Mouse (Mus musculus): Measurements from ENCODE around the gene Zfp758. TPM values are rescaled to one million over a fixed set of nuclear protein-coding genes. Genes with fewer than 3 reads are reported as not detected.

The Zfp758 gene
- polyA plus RNA-seq, 1 experiment from 2014 or later = 8.6 TPM

DNA sequence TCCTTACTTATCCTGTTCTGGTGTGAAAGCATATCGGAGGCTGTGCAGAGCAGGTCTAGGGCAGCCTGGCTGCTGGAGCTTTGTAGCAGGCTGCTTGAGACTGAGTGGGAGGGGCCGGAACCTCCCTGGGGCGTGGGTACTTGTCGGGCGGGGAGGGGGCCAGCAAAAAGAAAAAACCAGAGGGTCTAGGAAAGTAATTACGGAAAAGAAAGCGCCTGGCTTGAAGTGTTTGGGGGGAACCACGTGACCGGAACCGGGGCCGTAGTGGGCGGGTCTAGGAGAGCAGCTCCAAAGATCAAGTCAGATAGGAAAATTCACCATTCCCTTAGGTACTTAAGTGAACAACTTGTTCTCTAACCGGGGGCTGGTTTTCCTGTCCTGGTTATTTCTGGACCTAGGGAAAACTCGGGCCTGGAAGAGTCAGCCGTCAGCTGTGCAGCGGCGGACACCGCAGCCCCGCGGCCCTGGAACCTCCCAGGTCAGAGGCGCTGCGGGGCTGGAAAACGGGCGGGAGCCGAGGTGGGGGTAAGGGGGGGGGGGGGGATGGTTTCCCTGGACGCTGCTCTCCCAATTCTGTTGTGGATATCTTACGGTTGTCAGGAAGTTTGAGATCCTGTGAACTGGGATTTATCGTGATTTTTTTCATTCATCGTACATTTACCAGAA, 62.8 kb downstream of the Zfp758 start, which contains the start of gene Zfp946:
Zfp946 (plus strand) TSS at position 271 of the 666 bp plus-strand sequence.
- peaks cover 15% of the 10 kb centered on the region for H3K4me1 ChIP-seq (ENCODE audit: control insufficient read depth, insufficient read depth, low read depth, low read length)
- H3K9me3 ChIP-seq (ENCODE audit: control insufficient read depth, low read length) = no peaks in the 10 kb centered on the region
- H3K27me3 ChIP-seq (replicated peaks; ENCODE audit: control insufficient read depth, insufficient read depth, low read length) = no peaks in the 10 kb centered on the region
- H3K36me3 ChIP-seq (ENCODE audit: control insufficient read depth, insufficient read depth, low read length) = no peaks in the 10 kb centered on the region
- under 1% methylated on average over 29 of the region's 29 CpGs for WGBS
- H3K27ac ChIP-seq (ENCODE audit: low read depth, low read length) = peak within 1 kb of the TSS; percentile 76
- H3K4me2 ChIP-seq (ENCODE audit: low read length) = peak within 1 kb of the TSS; percentile 79
- peak within 1 kb of the TSS; percentile 80 for H3K9ac ChIP-seq (ENCODE audit: low read depth, low read length)
- peak within 1 kb of the TSS; percentile 60 for H3K4me3 ChIP-seq (ENCODE audit: low read length)
- peak; percentile 97 for ATAC-seq

DNA sequence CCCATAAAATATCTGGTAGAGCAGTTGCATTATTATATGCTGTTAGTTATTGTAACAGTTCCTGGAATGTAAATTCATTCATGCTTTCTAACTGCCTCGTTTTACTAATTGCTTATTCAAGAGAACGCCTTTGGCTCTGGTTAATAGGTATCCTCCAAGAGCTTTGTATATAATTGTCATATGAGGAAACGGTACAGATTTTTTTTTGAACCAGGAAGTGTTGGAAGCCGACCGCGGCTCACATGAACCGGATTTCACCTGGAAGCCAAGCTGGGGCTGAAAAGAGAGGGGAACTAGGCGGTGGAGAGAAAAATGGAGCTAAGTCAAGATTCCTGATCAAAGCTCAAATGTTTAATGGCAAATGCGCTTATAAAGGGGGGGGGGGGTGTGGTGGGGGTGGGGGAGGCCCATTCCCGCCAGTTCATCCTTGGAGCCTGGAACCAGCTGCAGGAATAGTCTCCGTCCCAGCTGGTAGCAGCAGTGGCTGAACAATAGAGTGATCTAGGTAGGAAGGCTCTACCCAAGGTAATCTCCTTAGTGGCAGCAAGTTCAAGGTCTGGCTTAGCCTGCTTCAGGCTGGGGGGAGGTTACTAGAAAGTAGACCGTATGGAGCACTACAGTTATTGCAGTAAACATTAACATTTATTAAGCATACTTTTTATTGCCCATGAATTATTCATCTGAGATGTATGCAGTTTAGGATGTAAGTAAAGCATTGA, 63.5 kb downstream of the Zfp758 start:
- peak overlapping the region; percentile 60 for H3K4me3 ChIP-seq (ENCODE audit: low read length)
- peak overlapping the region; percentile 76 for H3K27ac ChIP-seq (ENCODE audit: low read depth, low read length)
- no peaks in the 10 kb centered on the region for H3K36me3 ChIP-seq (ENCODE audit: control insufficient read depth, insufficient read depth, low read length)
- peak; percentile 27; the same call in 1 of the 2 replicates for ATAC-seq
- H3K27me3 ChIP-seq (replicated peaks; ENCODE audit: control insufficient read depth, insufficient read depth, low read length) = no peaks in the 10 kb centered on the region
- H3K4me2 ChIP-seq (ENCODE audit: low read length) = peak overlapping the region; percentile 79
- H3K9me3 ChIP-seq (ENCODE audit: control insufficient read depth, low read length) = no peaks in the 10 kb centered on the region
- H3K9ac ChIP-seq (ENCODE audit: low read depth, low read length) = peak overlapping the region; percentile 80
- WGBS = 2% methylated on average over 12 of the region's 12 CpGs
- peaks cover 15% of the 10 kb centered on the region for H3K4me1 ChIP-seq (ENCODE audit: control insufficient read depth, insufficient read depth, low read depth, low read length)

Other genes with a start within 250 kb of the Zfp758 start
- gene Zfp947, start 195.3 kb upstream of the Zfp758 start, polyA plus RNA-seq (2015; fragmentation: Nextera tagmentation; extraction: Ambion mirVana) = 1.7 and 2.5 TPM in 2 replicates
- gene Zfp994, start 135.8 kb upstream of the Zfp758 start, polyA plus RNA-seq (2015; fragmentation: Nextera tagmentation; extraction: Ambion mirVana) = 3.6 and 4.2 TPM in 2 replicates
- 10.2 and 11.4 TPM in 2 replicates for gene CT030661.1, start 46.6 kb upstream of the Zfp758 start, polyA plus RNA-seq (2015; fragmentation: Nextera tagmentation; extraction: Ambion mirVana)
- gene Zfp944, start 53 bp upstream of the Zfp758 start, polyA plus RNA-seq (2015; fragmentation: Nextera tagmentation; extraction: Ambion mirVana) = 12.1 and 13.8 TPM in 2 replicates
- gene Zfp946, start 62.8 kb downstream of the Zfp758 start, polyA plus RNA-seq (2015; fragmentation: Nextera tagmentation; extraction: Ambion mirVana) = 34.4 and 35.8 TPM in 2 replicates
- gene Vmn2r111, start 212.0 kb downstream of the Zfp758 start, polyA plus RNA-seq (2015; fragmentation: Nextera tagmentation; extraction: Ambion mirVana) = not detected in 2 replicates
- gene Vmn2r112, start 239.5 kb downstream of the Zfp758 start, polyA plus RNA-seq (2015; fragmentation: Nextera tagmentation; extraction: Ambion mirVana) = not detected in 2 replicates